Mouse (Mus musculus): ENCODE results near the gene Gpx3.
A peak's percentile ranks its signal among the peaks of the same experiment; 100 is the strongest.
"Not testable (repeated sequence)": the region's sequence is repeated elsewhere in the genome, so short reads cannot be mapped to it uniquely, and the experiment has no call there.

Gpx3 gene

DNA sequence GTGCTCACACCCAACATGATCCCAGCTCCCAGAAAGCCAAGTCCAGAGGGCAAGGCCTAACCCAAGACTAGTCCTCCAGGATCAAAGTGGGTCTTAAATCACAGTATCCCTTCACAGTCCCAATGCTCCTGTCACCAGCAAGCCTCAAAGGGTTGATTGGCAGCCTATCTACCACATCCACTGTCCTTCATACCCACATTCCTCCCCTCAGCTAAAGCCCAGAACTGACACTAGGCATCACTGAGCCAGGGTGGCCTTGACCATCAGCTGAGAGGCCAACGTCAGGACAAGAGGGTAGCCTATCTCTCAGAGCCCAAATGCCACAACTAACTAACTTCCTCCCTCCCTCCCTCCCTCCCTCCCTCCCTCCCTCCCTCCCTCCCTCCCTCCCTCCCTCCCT lies 47.5 kb downstream of the Gpx3 start:
- DNase-seq: no peak

DNA sequence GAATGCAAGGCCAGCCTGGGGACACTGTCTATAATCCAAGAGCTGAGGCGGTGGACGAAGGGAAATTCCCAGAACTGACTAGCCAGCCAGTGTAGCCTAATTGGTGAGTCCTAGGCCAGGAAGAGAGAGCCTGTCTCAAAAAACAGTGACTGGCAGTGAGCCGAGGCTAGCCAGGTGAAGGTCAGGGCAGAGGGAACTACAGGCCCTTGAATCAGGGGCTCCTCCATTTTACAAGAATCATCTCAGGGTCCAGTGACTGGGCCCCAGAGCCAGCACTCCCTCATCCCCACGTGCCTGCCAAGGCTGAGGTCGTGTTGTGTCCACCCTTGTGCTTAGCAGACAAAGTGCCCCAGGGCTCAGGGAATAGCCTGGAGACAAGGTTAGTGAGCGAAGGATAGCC lies 48.4 kb downstream of the Gpx3 start:
- DNase-seq: no peak

DNA sequence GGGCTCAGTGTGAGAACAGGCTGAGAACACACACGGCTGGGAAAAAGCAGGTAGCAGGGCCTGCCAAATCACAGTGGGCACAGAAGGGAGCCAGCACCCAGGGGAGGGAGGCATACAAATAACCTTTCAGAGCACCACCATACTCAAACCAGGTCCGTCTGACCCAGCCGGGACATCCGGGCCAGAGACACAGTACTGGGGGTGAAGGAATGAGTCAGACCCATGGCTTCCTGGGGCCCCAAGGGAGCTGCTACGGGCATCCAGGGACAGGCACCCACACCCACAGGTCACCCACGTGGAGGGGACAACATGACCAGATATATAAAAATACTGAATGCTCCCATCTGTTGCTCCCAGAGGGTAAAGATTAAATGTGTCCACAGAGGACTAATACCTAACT lies 50.4 kb downstream of the Gpx3 start:
- DNase-seq: no peak

DNA sequence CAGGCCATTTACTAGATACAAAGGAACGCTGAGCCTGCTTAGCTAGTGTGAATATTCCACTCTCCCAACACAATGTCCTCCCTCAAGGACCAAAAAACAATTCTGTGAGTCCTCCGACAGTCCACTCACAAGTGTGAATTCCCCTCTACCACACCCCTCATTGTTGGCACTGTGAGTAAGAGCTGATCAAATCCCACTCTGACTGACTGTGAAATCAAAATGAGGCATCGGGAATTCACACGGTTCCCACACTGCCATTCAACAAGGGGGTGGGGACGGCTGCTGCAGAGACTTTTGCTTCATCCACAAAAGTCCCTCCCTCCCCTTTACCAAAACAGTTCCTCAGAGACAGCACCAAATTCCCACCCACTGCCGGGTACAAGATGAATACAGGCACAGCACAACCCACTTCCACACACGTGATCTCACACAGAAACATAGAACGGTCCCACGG lies 51.8 kb downstream of the Gpx3 start:
- DNase-seq: no peak

DNA sequence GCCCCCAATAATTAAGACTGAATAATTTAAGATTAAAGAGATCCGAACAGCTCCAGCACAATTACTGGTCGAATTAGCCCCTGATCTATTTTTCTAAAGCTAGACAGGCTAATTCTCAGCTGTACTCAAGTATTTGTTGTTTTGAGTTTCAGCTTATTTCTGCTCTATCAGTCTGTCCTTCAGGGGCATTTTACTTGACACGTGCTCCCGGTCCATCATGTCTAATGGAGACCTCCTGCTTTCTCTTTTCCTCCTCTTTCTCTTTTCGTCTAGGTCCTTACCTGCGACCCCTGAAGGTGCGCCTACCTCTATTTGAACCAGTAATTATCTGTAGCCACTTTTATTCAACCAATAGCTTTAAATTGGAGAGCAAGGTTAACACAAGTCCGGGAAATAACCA lies 52.5 kb downstream of the Gpx3 start:
- DNase-seq: no peak

DNA sequence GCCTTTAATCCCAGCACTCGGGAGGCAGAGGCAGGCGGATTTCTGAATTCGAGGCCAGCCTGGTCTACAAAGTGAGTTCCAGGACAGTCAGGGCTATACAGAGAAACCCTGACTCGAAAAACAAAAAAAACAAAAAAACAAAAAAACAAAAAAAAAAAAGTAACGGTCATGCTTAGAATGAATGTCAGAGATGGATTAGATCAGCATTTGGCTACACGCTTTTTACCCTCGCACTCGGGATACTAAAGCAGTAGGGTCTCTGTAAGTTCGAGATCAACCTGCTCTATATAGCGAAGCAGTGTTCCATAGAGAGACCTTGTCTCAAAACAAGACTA lies 53.1 kb downstream of the Gpx3 start:
- not testable (repeated sequence) for DNase-seq

DNA sequence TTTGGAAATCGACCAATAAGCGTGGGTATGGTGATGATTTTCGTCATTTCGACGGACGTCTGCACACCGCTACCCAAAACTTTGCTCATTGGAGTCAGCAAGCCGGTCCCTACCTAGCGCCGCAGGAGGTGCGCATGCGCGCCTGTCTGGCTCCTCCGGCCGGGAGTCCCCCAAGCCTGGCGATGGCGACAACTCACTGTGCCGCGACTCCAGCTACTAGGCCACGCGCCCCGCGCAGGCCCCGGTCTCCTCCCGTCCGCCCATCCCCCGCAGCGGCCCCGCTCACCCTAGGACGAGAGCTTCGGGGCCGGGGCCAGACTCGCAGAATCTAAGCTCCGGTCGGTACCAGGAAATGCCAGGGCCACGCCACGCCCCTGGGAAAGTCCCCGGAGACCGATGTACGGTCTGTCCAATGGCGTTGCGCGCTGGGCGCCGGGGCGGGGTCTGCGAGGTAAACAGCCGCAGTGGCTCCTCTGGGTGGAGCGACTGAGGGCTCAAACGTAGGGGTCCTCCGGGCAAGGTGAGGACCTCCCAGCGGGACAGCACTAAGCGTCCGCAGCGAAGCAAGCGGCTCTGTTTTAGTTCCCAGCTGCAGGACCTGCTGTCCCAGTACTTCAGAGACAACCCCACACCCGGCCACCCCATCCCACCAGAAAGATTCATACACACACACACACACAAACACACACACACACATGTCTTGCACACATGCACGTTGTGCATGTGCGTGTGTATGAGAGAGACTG lies 53.7 kb downstream of the Gpx3 start:
- peak; percentile 97 for DNase-seq

DNA sequence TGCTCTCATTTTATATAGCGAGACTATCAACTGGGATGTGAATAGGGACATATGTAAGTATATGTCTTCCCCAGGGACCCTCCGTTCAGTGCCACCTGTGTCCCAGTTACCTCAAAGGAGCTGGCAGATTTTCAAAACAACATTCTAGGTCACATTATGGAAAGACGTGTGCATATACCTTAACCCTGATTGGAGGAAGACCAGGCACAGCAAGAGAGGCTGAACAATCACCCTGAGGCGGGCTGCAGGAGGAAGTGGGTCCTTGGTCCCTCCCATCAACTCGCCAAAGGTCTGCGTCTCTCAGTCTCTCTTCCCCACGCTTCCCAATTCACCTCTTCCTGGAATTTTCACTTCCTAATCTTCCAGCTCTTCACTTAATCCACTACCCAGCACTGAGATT lies 54.7 kb downstream of the Gpx3 start:
- no peak for DNase-seq

DNA sequence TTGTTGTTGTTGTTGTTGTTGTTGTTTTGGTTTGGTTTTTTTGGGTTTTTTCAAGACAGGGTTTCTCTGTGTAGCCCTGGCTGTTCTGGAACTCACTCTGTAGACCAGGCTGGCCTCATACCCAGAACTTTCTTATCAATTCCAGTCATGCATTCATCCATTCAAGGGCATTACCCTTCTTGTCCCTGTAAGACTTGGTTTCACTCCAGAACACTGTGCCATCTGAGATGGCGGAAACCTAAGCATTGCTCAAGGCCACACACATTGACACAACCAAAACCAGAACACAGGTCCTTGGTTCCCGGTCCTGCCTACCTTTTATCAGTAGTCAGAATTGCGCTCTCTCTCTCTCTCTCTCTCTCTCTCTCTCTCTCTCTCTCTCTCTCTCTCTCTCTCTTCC lies 55.5 kb downstream of the Gpx3 start:
- not testable (repeated sequence) for DNase-seq

DNA sequence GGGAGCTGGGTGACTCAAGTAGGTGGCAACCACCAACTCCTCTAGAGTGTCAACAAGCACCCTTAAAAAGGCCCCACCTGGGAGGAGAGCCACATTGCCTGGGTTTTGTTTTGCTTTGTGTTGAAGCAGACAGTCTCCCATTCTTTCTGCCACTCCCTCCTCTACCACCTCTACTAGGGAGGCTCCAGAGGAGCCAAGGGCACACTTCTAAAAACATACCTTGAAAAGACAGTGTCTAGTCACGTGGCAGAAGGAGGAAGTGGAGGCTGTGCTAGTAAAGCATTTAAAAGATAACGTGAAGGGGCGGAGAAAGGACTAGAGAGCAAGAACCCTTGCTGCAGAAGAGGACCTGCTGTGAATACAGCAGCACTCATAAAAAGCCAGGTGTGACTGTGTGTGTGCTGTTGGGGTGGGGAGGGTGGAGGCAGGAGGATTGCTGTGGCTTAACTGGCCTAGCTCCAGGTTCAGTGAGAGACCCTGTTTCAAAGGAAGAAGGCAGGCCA lies 56.4 kb downstream of the Gpx3 start:
- no peak for DNase-seq

Data from right cerebral cortex, postnatal 4 days (tissue).